Mouse (Mus musculus): ENCODE measurements around the gene Zfp207. TPM values are rescaled to one million over a fixed set of nuclear protein-coding genes. Genes with fewer than 3 reads are reported as not detected.

Zfp207 gene
- 187 TPM for polyA plus RNA-seq (2014; fragmentation: Illumina TruSeq; extraction: RNeasy Lipid Tissue Mini Kit (QIAGEN cat#74804); ENCODE audit: low read depth, low replicate concordance)

DNA sequence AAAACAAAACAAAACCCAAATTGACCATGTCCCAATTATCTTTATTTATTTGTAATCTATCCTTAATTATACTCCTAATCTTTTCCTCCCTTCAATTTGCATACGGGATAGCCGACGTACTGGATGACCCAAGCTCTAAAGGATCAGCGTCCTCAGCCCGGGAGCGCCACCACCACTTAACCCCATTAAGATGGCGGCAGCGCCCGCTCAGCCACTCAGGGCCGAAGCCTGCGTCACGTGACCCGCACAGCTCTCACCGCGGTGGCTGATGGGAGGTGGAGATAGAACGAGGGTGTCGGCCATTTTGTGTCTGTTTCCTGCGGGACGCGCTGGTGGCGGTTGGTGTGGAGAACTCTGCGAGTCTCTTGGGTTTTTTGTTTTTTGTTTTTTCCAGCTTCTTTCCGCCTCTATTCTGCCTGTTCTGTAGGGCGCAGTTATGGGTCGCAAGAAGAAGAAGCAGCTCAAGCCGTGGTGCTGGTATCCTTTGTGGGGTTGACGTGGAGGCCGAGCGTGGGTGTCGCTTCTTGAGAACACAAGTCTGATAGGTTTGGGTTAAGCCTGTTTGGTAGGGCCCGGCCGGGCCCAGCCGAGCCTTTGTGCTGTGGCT is at the start of gene Zfp207:
Zfp207 (plus strand) TSS at position 261 of the 607 bp plus-strand sequence.

DNA sequence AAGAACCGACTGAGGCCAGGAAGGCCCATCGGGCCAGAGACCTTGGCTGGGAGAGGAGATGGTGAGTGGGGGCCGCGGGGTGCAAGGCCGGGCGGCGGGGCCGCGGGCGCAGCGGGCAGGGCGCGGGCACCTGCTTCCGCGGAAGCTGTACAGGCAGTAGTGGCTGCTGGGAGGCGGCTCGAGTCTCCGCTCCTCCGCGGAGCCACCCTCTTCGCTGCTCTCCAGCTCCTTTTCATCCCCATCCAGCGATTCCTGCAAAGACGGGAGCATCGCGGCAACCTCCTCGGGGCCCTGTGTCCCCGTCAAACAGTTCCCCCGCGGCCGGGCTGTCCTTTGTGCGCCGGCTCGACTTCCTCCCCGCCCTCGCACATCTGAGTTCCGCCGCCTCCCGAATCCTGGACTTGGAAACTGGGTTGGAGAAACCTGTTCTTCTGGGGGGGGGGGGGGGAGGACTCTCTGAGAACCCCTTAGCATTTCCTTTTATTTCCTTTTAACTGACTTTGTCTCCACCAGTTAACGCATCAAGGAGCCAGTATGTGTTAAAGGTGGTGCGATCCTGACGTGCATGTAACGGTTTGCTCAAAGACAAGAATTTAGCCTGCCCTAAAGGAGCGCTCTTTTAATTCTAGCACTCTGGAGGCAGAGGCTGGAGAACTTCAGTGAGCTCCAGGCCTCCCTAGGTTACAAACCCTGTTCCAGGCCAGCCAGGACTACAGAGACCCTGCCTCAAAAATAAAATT is 5.2 kb upstream of the Zfp207 start, which contains the start of gene 5730455P16Rik:
5730455P16Rik (minus strand) TSS at position 323 of the 740 bp plus-strand sequence.

DNA sequence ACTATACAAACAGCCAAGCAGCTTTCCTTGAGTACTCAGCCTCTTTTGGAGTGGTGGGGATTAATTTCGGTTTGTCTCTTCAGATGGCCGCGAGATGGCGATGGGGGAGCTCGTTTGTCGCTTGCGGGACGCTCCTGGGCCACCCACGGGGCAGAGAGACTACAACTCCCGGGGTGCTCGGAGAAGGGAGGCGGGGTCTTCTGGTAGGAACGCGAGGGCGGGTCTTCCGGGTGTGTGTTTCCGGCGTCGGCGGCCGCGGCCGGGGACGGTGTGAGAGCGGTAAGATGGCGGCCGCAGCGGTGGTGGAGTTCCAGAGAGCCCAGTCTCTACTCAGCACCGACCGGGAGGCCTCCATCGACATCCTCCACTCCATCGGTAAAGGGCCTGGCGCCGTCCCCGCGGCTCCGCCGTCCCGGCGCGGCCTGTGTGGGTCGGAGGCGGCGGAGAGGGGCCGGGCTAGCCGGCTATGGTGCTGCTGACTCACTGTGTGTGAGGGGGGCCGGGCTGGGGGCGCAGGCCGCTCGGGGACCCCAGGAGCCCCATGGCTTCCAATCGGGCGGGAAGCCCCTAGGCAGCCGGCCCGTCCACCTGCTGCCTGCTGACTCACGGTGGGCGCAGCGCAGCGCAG is 45.4 kb downstream of the Zfp207 start, which contains the start of gene Psmd11:
Psmd11 (plus strand) TSS at position 235 of the 628 bp plus-strand sequence.

Other genes with a start within 250 kb of the Zfp207 start
- gene Tefm, start 241.1 kb upstream of the Zfp207 start, polyA plus RNA-seq (2014; fragmentation: Illumina TruSeq; extraction: RNeasy Lipid Tissue Mini Kit (QIAGEN cat#74804); ENCODE audit: low read depth, low replicate concordance): 31.1 TPM
- 10.6 TPM for gene Adap2, start 229.2 kb upstream of the Zfp207 start, polyA plus RNA-seq (2014; fragmentation: Illumina TruSeq; extraction: RNeasy Lipid Tissue Mini Kit (QIAGEN cat#74804); ENCODE audit: low read depth, low replicate concordance)
- gene Rnf135, start 199.4 kb upstream of the Zfp207 start, polyA plus RNA-seq (2014; fragmentation: Illumina TruSeq; extraction: RNeasy Lipid Tissue Mini Kit (QIAGEN cat#74804); ENCODE audit: low read depth, low replicate concordance): 5.6 TPM
- gene Rhot1, start 174.3 kb upstream of the Zfp207 start, polyA plus RNA-seq (2014; fragmentation: Illumina TruSeq; extraction: RNeasy Lipid Tissue Mini Kit (QIAGEN cat#74804); ENCODE audit: low read depth, low replicate concordance): 111 TPM
- 0.57 TPM for gene Rhbdl3, start 82.4 kb upstream of the Zfp207 start, polyA plus RNA-seq (2014; fragmentation: Illumina TruSeq; extraction: RNeasy Lipid Tissue Mini Kit (QIAGEN cat#74804); ENCODE audit: low read depth, low replicate concordance)
- 35.7 TPM for gene 5730455P16Rik, start 5.2 kb upstream of the Zfp207 start, polyA plus RNA-seq (2014; fragmentation: Illumina TruSeq; extraction: RNeasy Lipid Tissue Mini Kit (QIAGEN cat#74804); ENCODE audit: low read depth, low replicate concordance)
- 147 TPM for gene Psmd11, start 45.3 kb downstream of the Zfp207 start, polyA plus RNA-seq (2014; fragmentation: Illumina TruSeq; extraction: RNeasy Lipid Tissue Mini Kit (QIAGEN cat#74804); ENCODE audit: low read depth, low replicate concordance)
- 0.16 TPM for gene Cdk5r1, start 93.7 kb downstream of the Zfp207 start, polyA plus RNA-seq (2014; fragmentation: Illumina TruSeq; extraction: RNeasy Lipid Tissue Mini Kit (QIAGEN cat#74804); ENCODE audit: low read depth, low replicate concordance)

Measured in kidney, adult 10 weeks (tissue).